Comparison of ENCODE assay signal across 10 mouse cellular contexts in genomic region chr3:121290681-121291080, GRCm38 (mm10). TPM values are rescaled to one million over a fixed set of nuclear protein-coding genes. Genes with fewer than 3 reads are reported as not detected.
DNase-seq lines count a peak whose midpoint lies in the region; ATAC-seq and TF ChIP-seq lines count a peak whose summit lies in the region.
"Had no signal": no experiment of that assay in that cellular context is flagged by ENCODE, and none has a peak within 500 bp of the region (broad histone marks: within the 10 kb centered on the region; RNA-seq: fewer than 3 reads in every experiment).

No protein-coding gene starts in this region.

- peak overlapping the region; percentile 48 for H3K4me3 ChIP-seq in lung, embryonic 14.5 days (ENCODE audit: low read depth, low read length)
- peak overlapping the region; percentile 57 for H3K4me3 ChIP-seq in forebrain, embryonic 11.5 days (ENCODE audit: low read depth, low read length)
- H3K4me3 ChIP-seq in neural tube, embryonic 14.5 days (ENCODE audit: low read depth, low read length): peak overlapping the region; percentile 58; the same call in 1 of the 2 replicates

- H3K4me1 ChIP-seq in lung, embryonic 14.5 days (ENCODE audit: insufficient read depth): 0 out of 2 replicates have a peak, but pooled peaks cover 3% of the 10 kb centered on the region
- H3K4me1 ChIP-seq in forebrain, embryonic 11.5 days (replicated peaks; ENCODE audit: control insufficient read depth, insufficient read depth, low read length): 0 out of 2 replicates have a peak, but pooled peaks cover 3% of the 10 kb centered on the region
- no peaks in the 10 kb centered on the region for H3K4me1 ChIP-seq in neural tube, embryonic 14.5 days (ENCODE audit: control insufficient read depth, insufficient read depth, low read length)

- H3K27ac ChIP-seq in lung, embryonic 14.5 days (ENCODE audit: low read depth): peak overlapping the region; percentile 90
- no peak overlapping the region for H3K27ac ChIP-seq in forebrain, embryonic 11.5 days (ENCODE audit: low read depth, low read length)
- peak overlapping the region; percentile 92; the same call in 1 of the 2 replicates for H3K27ac ChIP-seq in neural tube, embryonic 14.5 days (ENCODE audit: low read depth, low read length)

- 68% methylated on average over 8 of the region's 8 CpGs for WGBS in lung, embryonic 14.5 days
- 82% methylated on average over 8 of the region's 8 CpGs for WGBS in forebrain, embryonic 11.5 days
- WGBS in large intestine, adult 2 months: 30% methylated on average over 8 of the region's 8 CpGs
- WGBS in neural tube, embryonic 14.5 days: 77% methylated on average over 8 of the region's 8 CpGs

- H3K36me3 ChIP-seq in lung, embryonic 14.5 days (ENCODE audit: insufficient read depth): no peaks in the 10 kb centered on the region
- H3K36me3 ChIP-seq in forebrain, embryonic 11.5 days (ENCODE audit: control insufficient read depth, insufficient read depth, low read length): no peaks in the 10 kb centered on the region
- H3K36me3 ChIP-seq in neural tube, embryonic 14.5 days (ENCODE audit: control insufficient read depth, insufficient read depth, low read length): no peaks in the 10 kb centered on the region

- peak overlapping the region; percentile 65 for H3K9ac ChIP-seq in lung, embryonic 14.5 days
- H3K9ac ChIP-seq in forebrain, embryonic 11.5 days (ENCODE audit: low read length): peak overlapping the region; percentile 67; the same call in 1 of the 2 replicates
- H3K9ac ChIP-seq in neural tube, embryonic 14.5 days (replicated peaks; ENCODE audit: low read depth, low read length): no peak overlapping the region; the same call in 1 of the 2 replicates

- TF ChIP-seq CTCF in lung, embryonic 14.5 days (IDR thresholded peaks at IDR 0.05; ENCODE audit: low read depth): no peak

- no peak for DNase-seq in lung, embryonic 14.5 days
- no peak for DNase-seq in lung, adult 18-20 months
- no peak for DNase-seq in forebrain, embryonic 11.5 days (ENCODE audit: low spot score)
- peak; percentile 44 for DNase-seq in large intestine, adult 2 months (ENCODE audit: low read depth, low spot score)
- no peak for DNase-seq in left cerebral cortex, adult 8-10 months (ENCODE audit: low spot score in 2 of 2)
- DNase-seq in frontal cortex, postnatal 10 days (ENCODE audit: low spot score in 2 of 2): no peak
- no peak for DNase-seq in B cell, adult 2 months
- DNase-seq: kidney, postnatal 4 days; thymus, adult 2 months had no signal

- H3K4me2 ChIP-seq in lung, embryonic 14.5 days: peak overlapping the region; percentile 58
- H3K4me2 ChIP-seq in forebrain, embryonic 11.5 days (ENCODE audit: low read depth, low read length, severe bottlenecking): peak overlapping the region; percentile 67
- H3K4me2 ChIP-seq in neural tube, embryonic 14.5 days (ENCODE audit: low read depth, low read length): peak overlapping the region; percentile 63

- no peak for ATAC-seq in lung, embryonic 14.5 days (ENCODE audit: insufficient read depth)
- no peak for ATAC-seq in forebrain, embryonic 11.5 days (replicated peaks; ENCODE audit: low FRiP score)
- no peak for ATAC-seq in neural tube, embryonic 14.5 days (ENCODE audit: low read depth)

- H3K27me3 ChIP-seq in lung, embryonic 14.5 days (ENCODE audit: insufficient read depth, low read length): no peaks in the 10 kb centered on the region
- H3K27me3 ChIP-seq in forebrain, embryonic 11.5 days (ENCODE audit: control insufficient read depth, insufficient read depth, low read length): no peaks in the 10 kb centered on the region
- H3K27me3 ChIP-seq in neural tube, embryonic 14.5 days (ENCODE audit: control insufficient read depth, insufficient read depth, low read length): no peaks in the 10 kb centered on the region

- H3K9me3 ChIP-seq in lung, embryonic 14.5 days (ENCODE audit: low read depth, low read length): no peaks in the 10 kb centered on the region
- no peaks in the 10 kb centered on the region for H3K9me3 ChIP-seq in forebrain, embryonic 11.5 days (ENCODE audit: control insufficient read depth, low read length)
- H3K9me3 ChIP-seq in neural tube, embryonic 14.5 days (ENCODE audit: control insufficient read depth, low read length): no peaks in the 10 kb centered on the region

RNA-seq across cellular contexts. Expression of gene Alg14, which starts 0.9 kb away (rescaled TPM):
- 39.2 and 43.9 TPM in 2 replicates for polyA plus RNA-seq in lung, embryonic 14.5 days (2014; fragmentation: Nextera tagmentation; extraction: Ambion mirVana)
- 28.9 and 30.2 TPM in 2 replicates for polyA plus RNA-seq in forebrain, embryonic 11.5 days (2014; fragmentation: Nextera tagmentation; extraction: Ambion mirVana)
- polyA plus RNA-seq in large intestine, adult 2 months (2012; rRNA removed): 13.4 and 15.2 TPM in 2 replicates
- polyA plus RNA-seq in neural tube, embryonic 14.5 days (2014; fragmentation: Nextera tagmentation; extraction: Ambion mirVana): 39.2 and 51.7 TPM in 2 replicates
- total RNA-seq in left cerebral cortex, adult 8-10 months (2022): 10 to 100 TPM; 11.7 to 16.2 (median 14.8) TPM

RNA-seq across cellular contexts. Expression of gene Tmem56, which starts 7.8 kb away (rescaled TPM):
- polyA plus RNA-seq in lung, embryonic 14.5 days (2014; fragmentation: Nextera tagmentation; extraction: Ambion mirVana): 0.34 and 0.49 TPM in 2 replicates
- 2.1 and 3.1 TPM in 2 replicates for polyA plus RNA-seq in forebrain, embryonic 11.5 days (2014; fragmentation: Nextera tagmentation; extraction: Ambion mirVana)
- 1.7 and 2.1 TPM in 2 replicates for polyA plus RNA-seq in large intestine, adult 2 months (2012; rRNA removed)
- 4.4 and 5.5 TPM in 2 replicates for polyA plus RNA-seq in neural tube, embryonic 14.5 days (2014; fragmentation: Nextera tagmentation; extraction: Ambion mirVana)
- 10 to 100 TPM; 35.0 to 49.8 (median 43.9) TPM for total RNA-seq in left cerebral cortex, adult 8-10 months (2022)
